Mouse (Mus musculus) heart, postnatal 0 days (tissue): ENCODE measurements at regions not wholly inside any gene's neighbourhood (a gene's known extent, or its start where the extent isn't known, plus 50 kb on each side); places are given as distances from the start of the nearest gene placed in this dataset.

Source experiments
- CTCF ChIP-seq: IDR thresholded peaks from 2 replicates; pipeline ENCODE4 v1.5.1; 2016; ENCODE audit warnings: antibody characterized with exemption, control low read depth, low read depth
- EP300 ChIP-seq: IDR thresholded peaks from 2 replicates; pipeline ENCODE4 v1.6.1; 2016; ENCODE audit warnings: antibody characterized with exemption, low read depth

- TF ChIP-seq CTCF (no peak), EP300 (no peak)
These were observed 55.2 kb upstream of the Tgfbr2 start for GRCm38 (mm10) chr9:116230346-116230745.
